Mouse (Mus musculus): ENCODE measurements at regions not wholly inside any gene's neighbourhood (a gene's known extent, or its start where the extent isn't known, plus 50 kb on each side); places are given as distances from the start of the nearest gene placed in this dataset.

DNA sequence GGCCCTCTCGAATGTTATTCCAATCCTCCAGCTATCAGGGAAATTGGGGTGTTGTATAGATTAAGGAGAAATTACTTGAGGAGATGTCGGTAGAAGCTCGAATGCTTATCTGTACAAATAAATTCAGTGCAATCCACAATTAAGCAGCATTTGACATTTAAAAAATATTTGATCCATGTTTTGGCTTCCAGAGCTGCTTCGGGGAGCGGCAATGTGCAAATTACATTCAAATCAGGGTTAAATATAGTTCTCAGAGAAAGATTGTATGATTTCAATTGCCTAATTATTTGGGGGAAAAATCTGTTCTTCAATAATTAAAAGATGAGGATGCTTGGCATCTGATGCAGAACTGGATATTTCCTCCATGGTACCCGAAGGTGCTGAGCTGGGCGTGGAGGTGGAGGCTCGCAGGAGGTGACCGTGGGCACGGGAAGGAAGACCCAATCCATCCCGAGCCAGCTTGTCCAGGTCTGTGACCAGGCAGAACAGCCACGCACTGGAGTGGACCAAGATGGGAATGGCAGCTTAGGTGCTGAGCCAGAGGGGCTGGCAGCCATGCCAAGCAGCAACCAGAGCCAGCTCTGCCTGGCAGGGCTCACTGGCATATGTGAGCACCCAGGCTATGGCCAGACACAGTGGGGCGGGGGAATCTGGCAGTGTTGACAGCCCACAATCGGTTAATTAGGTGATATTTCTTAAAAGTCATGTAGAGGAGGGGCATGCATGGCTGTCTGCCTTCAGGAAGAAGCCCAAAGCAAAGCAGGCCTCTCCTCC is 117.5 kb downstream of the Kif26a start:
- Histone ChIP-seq H3K27me3 (ENCODE audit: control insufficient read depth, insufficient read depth, low read length) (0 out of 2 replicates have a peak, but pooled peaks cover 2% of the 10 kb centered on the region), H3K9me3 (replicated peaks; ENCODE audit: control insufficient read depth, low read length) (no peaks in the 10 kb centered on the region), H3K36me3 (ENCODE audit: control insufficient read depth, insufficient read depth) (no peaks in the 10 kb centered on the region), H3K27ac (ENCODE audit: low read length) (no peak overlapping the region), H3K9ac (ENCODE audit: low read length) (no peak overlapping the region), H3K4me2 (ENCODE audit: low read depth, low read length) (no peak overlapping the region), H3K4me1 (ENCODE audit: control insufficient read depth, insufficient read depth, low read length) (no peaks in the 10 kb centered on the region; the same call in 1 of the 2 replicates), H3K4me3 (ENCODE audit: low read length) (no peak overlapping the region)
- WGBS: 75% methylated on average over 14 of the region's 14 CpGs
- no peak for ATAC-seq (replicated peaks; ENCODE audit: extremely low read depth, insufficient read depth, low FRiP score)

DNA sequence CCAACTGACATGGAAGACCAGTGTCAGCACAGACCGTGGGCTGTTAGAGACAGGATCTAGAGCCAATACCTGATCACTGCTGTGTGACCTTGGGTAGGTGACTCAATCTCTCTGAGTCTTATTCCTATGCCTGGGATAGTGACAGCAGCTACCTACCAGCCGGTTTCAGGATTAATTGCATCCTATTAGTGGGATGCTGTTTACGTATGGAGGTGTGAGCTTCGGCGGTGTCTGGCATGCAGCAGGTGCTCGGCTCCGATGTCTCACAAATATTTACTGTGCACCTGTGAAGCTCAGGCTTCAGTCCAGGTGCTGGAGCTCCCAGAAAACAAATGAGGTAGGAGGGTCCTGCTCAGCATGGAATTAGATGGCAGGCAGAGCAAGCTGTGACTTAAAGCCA is 118.2 kb downstream of the Kif26a start:
- no peak overlapping the region for H3K9ac ChIP-seq (ENCODE audit: low read length)
- no peak overlapping the region for H3K4me2 ChIP-seq (ENCODE audit: low read depth, low read length)
- no peaks in the 10 kb centered on the region for H3K9me3 ChIP-seq (replicated peaks; ENCODE audit: control insufficient read depth, low read length)
- no peak overlapping the region for H3K4me3 ChIP-seq (ENCODE audit: low read length)
- H3K4me1 ChIP-seq (ENCODE audit: control insufficient read depth, insufficient read depth, low read length): no peaks in the 10 kb centered on the region; the same call in 1 of the 2 replicates
- no peak for ATAC-seq (replicated peaks; ENCODE audit: extremely low read depth, insufficient read depth, low FRiP score)
- H3K27me3 ChIP-seq (ENCODE audit: control insufficient read depth, insufficient read depth, low read length): 0 out of 2 replicates have a peak, but pooled peaks cover 2% of the 10 kb centered on the region
- H3K27ac ChIP-seq (ENCODE audit: low read length): no peak overlapping the region
- H3K36me3 ChIP-seq (ENCODE audit: control insufficient read depth, insufficient read depth): no peaks in the 10 kb centered on the region
- WGBS: 78% methylated on average over 7 of the region's 7 CpGs

DNA sequence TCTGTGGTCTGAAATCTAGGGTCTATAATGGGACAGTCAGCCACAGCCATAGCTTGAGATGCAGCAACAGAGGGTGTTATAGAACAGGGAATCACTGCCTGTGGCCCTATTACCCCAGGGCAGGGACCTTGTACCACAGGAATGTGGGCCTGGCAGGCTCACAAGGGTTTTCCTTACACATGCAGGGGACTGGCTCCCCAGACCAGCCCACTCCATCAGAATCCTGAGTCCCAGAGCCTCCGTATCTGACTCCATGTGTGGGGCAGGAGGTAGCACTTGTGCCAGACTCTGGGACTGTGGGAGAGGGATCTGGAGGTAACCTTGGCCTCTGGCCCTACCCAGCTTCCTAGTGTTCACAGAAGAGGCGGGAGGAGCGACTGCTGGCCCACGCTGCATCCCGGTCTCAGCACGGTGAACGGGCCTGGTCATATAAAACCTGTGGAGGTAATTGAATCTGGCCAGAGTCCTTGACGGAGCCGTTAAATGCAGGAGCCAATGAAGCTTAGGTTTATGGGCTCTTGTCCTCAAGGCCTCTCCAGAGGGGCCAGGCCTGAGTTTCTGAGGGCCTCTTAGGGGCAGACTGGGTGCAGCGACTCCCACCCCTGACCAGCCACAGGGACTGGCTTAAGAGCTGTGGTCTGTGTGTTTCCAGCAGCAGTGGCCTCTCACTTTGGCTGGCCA is 119.4 kb downstream of the Kif26a start:
- Histone ChIP-seq H3K27ac (ENCODE audit: low read length) (no peak overlapping the region), H3K4me2 (ENCODE audit: low read depth, low read length) (no peak overlapping the region), H3K27me3 (ENCODE audit: control insufficient read depth, insufficient read depth, low read length) (0 out of 2 replicates have a peak, but pooled peaks cover 2% of the 10 kb centered on the region), H3K36me3 (ENCODE audit: control insufficient read depth, insufficient read depth) (no peaks in the 10 kb centered on the region), H3K4me3 (ENCODE audit: low read length) (no peak overlapping the region), H3K9me3 (replicated peaks; ENCODE audit: control insufficient read depth, low read length) (no peaks in the 10 kb centered on the region), H3K9ac (ENCODE audit: low read length) (0 out of 2 replicates have a peak overlapping the region, but pooled peaks have one; percentile 12), H3K4me1 (ENCODE audit: control insufficient read depth, insufficient read depth, low read length) (no peaks in the 10 kb centered on the region)
- whole genome bisulfite sequencing: 79% methylated on average over 10 of the region's 10 CpGs
- no peak for ATAC-seq (replicated peaks; ENCODE audit: extremely low read depth, insufficient read depth, low FRiP score)

DNA sequence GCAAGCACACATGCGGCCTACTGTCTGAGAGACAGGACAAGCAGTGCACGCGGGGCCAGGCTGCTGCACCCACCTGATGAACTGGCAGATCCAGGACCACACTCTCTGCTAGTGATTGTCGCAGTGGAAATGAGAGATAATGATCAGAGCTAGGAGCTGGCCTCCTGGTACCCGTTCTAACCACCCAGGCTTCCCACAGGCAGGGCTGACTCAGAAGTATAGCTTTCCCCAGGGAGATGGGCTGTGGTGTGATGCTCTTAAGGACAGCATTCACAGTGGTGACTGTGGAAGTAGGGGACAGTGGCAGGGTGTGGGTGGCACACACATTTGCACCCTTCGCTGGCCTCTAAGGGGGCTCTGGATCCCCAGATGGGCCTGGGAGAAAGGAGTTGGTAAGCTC is 128.0 kb downstream of the Kif26a start:
- H3K4me1 ChIP-seq (ENCODE audit: control insufficient read depth, insufficient read depth, low read length): peaks cover 2% of the 10 kb centered on the region
- 83% methylated on average over 6 of the region's 6 CpGs for WGBS
- no peak overlapping the region for H3K27ac ChIP-seq (ENCODE audit: low read length)
- no peaks in the 10 kb centered on the region for H3K9me3 ChIP-seq (replicated peaks; ENCODE audit: control insufficient read depth, low read length)
- no peak overlapping the region for H3K4me2 ChIP-seq (ENCODE audit: low read depth, low read length)
- H3K36me3 ChIP-seq (ENCODE audit: control insufficient read depth, insufficient read depth): no peaks in the 10 kb centered on the region
- ATAC-seq (replicated peaks; ENCODE audit: extremely low read depth, insufficient read depth, low FRiP score): no peak
- no peak overlapping the region for H3K9ac ChIP-seq (ENCODE audit: low read length)
- no peaks in the 10 kb centered on the region for H3K27me3 ChIP-seq (ENCODE audit: control insufficient read depth, insufficient read depth, low read length)
- no peak overlapping the region for H3K4me3 ChIP-seq (ENCODE audit: low read length)

DNA sequence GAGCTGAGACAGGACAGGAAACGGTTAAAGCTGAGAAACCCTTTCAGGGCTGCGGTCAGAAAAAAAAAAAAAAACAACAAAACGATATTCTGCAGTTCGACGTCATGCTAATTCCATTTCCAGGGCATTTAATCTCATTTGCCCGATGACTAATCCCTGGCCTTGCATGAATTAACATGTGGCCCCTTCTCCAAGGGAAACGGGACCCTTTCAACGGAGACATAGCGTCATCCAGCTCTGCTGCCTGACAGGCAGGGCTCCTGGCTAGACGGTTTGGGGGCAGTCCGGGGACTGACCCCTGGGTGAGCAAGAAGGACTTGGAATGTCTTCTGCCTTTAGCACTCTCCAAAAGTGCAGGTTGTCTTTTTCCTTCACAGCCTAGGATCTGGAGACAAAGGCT is 128.7 kb downstream of the Kif26a start:
- Histone ChIP-seq H3K4me1 (ENCODE audit: control insufficient read depth, insufficient read depth, low read length) (peaks cover 2% of the 10 kb centered on the region), H3K27me3 (ENCODE audit: control insufficient read depth, insufficient read depth, low read length) (no peaks in the 10 kb centered on the region)
- 36% methylated on average over 11 of the region's 11 CpGs for WGBS

DNA sequence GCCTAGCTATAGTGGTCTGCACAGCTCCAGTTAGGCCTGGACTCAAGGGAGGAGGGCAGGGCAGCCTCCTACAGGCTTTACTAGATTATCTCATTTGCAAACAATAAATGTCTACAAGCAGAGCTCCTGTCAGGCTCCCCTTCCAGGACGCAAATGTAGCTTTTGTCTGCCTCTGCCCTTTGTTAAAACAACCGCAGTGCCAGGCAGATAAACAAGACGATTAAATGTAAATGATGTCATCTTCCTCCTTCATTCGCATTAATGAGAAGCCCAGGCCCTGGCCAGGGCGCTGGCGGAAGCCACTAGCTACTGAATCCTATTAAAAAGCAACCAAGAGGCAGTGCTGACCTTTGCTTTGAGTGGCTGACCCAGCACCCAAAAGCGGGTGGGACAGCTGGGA is 130.6 kb downstream of the Kif26a start:
- H3K27ac ChIP-seq (ENCODE audit: low read length): peak overlapping the region; percentile 71

More for the DNA sequence above, 128.7 kb downstream of the Kif26a start:
- no peak overlapping the region for H3K4me2 ChIP-seq (ENCODE audit: low read depth, low read length)
- no peak overlapping the region for H3K4me3 ChIP-seq (ENCODE audit: low read length)
- no peak overlapping the region for H3K9ac ChIP-seq (ENCODE audit: low read length)
- no peaks in the 10 kb centered on the region for H3K36me3 ChIP-seq (ENCODE audit: control insufficient read depth, insufficient read depth)
- H3K9me3 ChIP-seq (replicated peaks; ENCODE audit: control insufficient read depth, low read length): no peaks in the 10 kb centered on the region
- H3K27ac ChIP-seq (ENCODE audit: low read length): no peak overlapping the region
- ATAC-seq (replicated peaks; ENCODE audit: extremely low read depth, insufficient read depth, low FRiP score): no peak

DNA sequence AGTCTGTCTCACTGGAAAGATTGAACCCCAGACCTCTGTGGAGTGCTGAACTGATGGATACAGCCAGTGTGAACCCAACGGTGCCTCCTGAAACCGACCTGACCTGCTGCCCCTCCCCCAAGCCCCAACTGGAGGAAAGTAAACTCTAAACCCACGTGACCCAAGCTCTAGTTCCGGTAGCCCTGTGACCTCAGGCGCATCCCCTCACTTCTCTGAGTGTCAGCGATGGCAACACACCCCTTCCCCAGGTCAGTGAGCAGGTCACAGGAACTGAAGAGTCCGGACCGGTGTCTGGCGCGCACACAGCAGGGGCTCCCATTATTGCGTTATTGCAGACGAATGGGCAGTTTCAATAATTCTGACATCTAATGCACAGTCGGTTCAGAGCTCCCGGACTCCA is 131.5 kb downstream of the Kif26a start:
- H3K4me1 ChIP-seq (ENCODE audit: control insufficient read depth, insufficient read depth, low read length): peaks cover 2% of the 10 kb centered on the region
- no peak overlapping the region for H3K9ac ChIP-seq (ENCODE audit: low read length)
- no peak overlapping the region for H3K27ac ChIP-seq (ENCODE audit: low read length)
- H3K36me3 ChIP-seq (ENCODE audit: control insufficient read depth, insufficient read depth): no peaks in the 10 kb centered on the region
- H3K4me2 ChIP-seq (ENCODE audit: low read depth, low read length): no peak overlapping the region
- no peaks in the 10 kb centered on the region for H3K9me3 ChIP-seq (replicated peaks; ENCODE audit: control insufficient read depth, low read length)
- no peaks in the 10 kb centered on the region for H3K27me3 ChIP-seq (ENCODE audit: control insufficient read depth, insufficient read depth, low read length)
- no peak for ATAC-seq (replicated peaks; ENCODE audit: extremely low read depth, insufficient read depth, low FRiP score)
- H3K4me3 ChIP-seq (ENCODE audit: low read length): no peak overlapping the region
- 73% methylated on average over 14 of the region's 14 CpGs for WGBS

More for the DNA sequence above, 130.6 kb downstream of the Kif26a start:
- Histone ChIP-seq H3K9me3 (replicated peaks; ENCODE audit: control insufficient read depth, low read length) (no peaks in the 10 kb centered on the region), H3K27me3 (ENCODE audit: control insufficient read depth, insufficient read depth, low read length) (no peaks in the 10 kb centered on the region), H3K4me3 (ENCODE audit: low read length) (no peak overlapping the region), H3K36me3 (ENCODE audit: control insufficient read depth, insufficient read depth) (no peaks in the 10 kb centered on the region), H3K9ac (ENCODE audit: low read length) (no peak overlapping the region), H3K4me1 (ENCODE audit: control insufficient read depth, insufficient read depth, low read length) (peaks cover 2% of the 10 kb centered on the region), H3K4me2 (ENCODE audit: low read depth, low read length) (no peak overlapping the region)
- ATAC-seq (replicated peaks; ENCODE audit: extremely low read depth, insufficient read depth, low FRiP score): peak; percentile 53; the same call in 1 of the 2 replicates
- 45% methylated on average over 7 of the region's 7 CpGs for WGBS

DNA sequence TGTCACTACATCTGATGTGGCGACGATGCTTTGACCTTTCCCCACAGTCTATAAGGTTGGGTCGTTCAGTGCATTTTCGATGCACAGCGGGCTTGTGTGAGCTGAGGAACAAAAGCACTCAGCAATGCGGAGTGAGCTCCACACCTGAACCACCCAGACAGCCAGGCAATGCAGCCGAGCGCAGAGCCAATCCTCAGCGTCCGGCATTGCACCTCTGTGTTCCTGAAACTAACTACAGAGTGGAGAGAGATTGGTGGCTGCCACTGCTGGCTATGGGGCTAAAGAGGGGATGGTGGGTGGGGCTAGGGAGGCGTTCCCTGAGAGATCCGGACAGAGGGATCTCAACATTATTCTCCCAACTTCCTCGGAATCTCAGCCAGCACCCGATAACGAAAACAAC is 139.1 kb downstream of the Kif26a start:
- no peak overlapping the region for H3K4me2 ChIP-seq (ENCODE audit: low read depth, low read length)
- 54% methylated on average over 15 of the region's 15 CpGs for WGBS
- H3K4me3 ChIP-seq (ENCODE audit: low read length): no peak overlapping the region
- H3K4me1 ChIP-seq (ENCODE audit: control insufficient read depth, insufficient read depth, low read length): no peaks in the 10 kb centered on the region
- no peaks in the 10 kb centered on the region for H3K36me3 ChIP-seq (ENCODE audit: control insufficient read depth, insufficient read depth)
- no peak overlapping the region for H3K27ac ChIP-seq (ENCODE audit: low read length)
- H3K27me3 ChIP-seq (ENCODE audit: control insufficient read depth, insufficient read depth, low read length): no peaks in the 10 kb centered on the region
- no peak overlapping the region for H3K9ac ChIP-seq (ENCODE audit: low read length)
- no peak for ATAC-seq (replicated peaks; ENCODE audit: extremely low read depth, insufficient read depth, low FRiP score)
- H3K9me3 ChIP-seq (replicated peaks; ENCODE audit: control insufficient read depth, low read length): no peaks in the 10 kb centered on the region

DNA sequence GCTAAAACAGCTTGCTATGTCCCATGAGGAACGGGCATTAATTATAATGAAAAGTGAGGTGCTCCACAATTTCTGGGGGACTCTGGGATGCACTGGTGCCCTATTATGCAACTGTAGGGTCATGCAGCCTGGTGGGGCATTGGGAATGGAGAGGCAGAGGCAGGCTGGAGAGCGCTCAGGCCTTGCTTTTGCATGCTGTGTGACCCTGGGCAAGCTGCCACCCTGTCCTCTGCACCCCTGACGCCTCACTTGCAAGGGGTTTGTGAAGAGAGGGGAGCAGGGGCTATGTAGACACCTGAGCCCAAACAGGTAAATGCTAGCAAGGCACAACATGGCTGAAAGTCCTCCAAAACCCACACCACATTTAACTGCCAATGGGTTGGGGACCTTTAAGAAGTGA is 142.8 kb downstream of the Kif26a start:
- peaks cover 4% of the 10 kb centered on the region; the same call in 1 of the 2 replicates for H3K4me1 ChIP-seq (ENCODE audit: control insufficient read depth, insufficient read depth, low read length)
- no peaks in the 10 kb centered on the region for H3K36me3 ChIP-seq (ENCODE audit: control insufficient read depth, insufficient read depth)
- H3K9me3 ChIP-seq (replicated peaks; ENCODE audit: control insufficient read depth, low read length): no peaks in the 10 kb centered on the region
- no peak overlapping the region for H3K4me3 ChIP-seq (ENCODE audit: low read length)
- no peak overlapping the region for H3K4me2 ChIP-seq (ENCODE audit: low read depth, low read length)
- peaks cover 4% of the 10 kb centered on the region for H3K27me3 ChIP-seq (ENCODE audit: control insufficient read depth, insufficient read depth, low read length)
- no peak overlapping the region for H3K9ac ChIP-seq (ENCODE audit: low read length)
- ATAC-seq (replicated peaks; ENCODE audit: extremely low read depth, insufficient read depth, low FRiP score): no peak
- WGBS: 74% methylated on average over 3 of the region's 3 CpGs
- no peak overlapping the region for H3K27ac ChIP-seq (ENCODE audit: low read length)

All from heart, embryonic 16.5 days (tissue).